Mouse (Mus musculus): ENCODE results near the gene Gm45021.
"Not testable (repeated sequence)": the region's sequence is repeated elsewhere in the genome, so short reads cannot be mapped to it uniquely, and the experiment has no call there.

Gene Gm45021

GRCm38 (mm10) chr6:48620031-48620430 is 30.6 kb downstream of the Gm45021 start:
- 0 out of 2 replicates have a peak, but pooled peaks cover 2% of the 10 kb centered on the region for H3K36me3 ChIP-seq (ENCODE audit: control insufficient read depth, insufficient read depth, low read length, poor library complexity, severe bottlenecking)
- DNase-seq (ENCODE audit: low read depth, low spot score): no peak
- no peaks in the 10 kb centered on the region for H3K27me3 ChIP-seq (ENCODE audit: control insufficient read depth, insufficient read depth, low read length, poor library complexity, severe bottlenecking)

DNA sequence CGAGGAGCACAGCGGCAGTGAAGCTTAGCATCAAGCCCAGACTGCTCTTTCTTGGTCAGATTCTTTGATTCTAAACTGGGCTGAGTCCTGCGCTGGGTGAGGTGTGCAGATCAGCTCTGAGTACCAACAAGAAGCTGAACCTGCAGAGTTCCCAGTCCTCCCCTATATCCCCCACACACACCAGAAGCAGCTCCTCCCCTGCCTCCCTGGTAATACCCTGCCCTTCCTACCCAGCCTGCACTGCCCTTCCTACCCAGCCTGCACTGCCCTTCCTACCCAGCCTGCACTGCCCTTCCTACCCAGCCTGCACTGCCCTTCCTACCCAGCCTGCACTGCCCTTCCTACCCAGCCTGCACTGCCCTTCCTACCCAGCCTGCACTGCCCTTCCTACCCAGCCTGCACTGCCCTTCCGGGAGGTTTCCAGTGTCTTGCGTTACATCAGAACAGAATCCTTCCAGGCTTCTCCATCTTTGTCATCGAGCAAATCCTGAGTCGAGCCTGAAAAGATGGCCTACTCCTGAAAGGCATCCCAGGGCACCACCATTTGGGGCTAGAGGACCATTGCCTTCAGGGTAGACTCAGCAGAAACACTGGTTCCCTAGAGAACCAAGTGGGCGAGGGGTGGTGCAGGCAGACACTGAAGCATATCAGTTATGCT is 32.9 kb downstream of the Gm45021 start:
- DNase-seq (ENCODE audit: low read depth, low spot score): not testable (repeated sequence)

GRCm38 (mm10) chr6:48623460-48623859 is 34.0 kb downstream of the Gm45021 start:
- H3K27me3 ChIP-seq (ENCODE audit: control insufficient read depth, insufficient read depth, low read length, poor library complexity, severe bottlenecking): no peaks in the 10 kb centered on the region
- DNase-seq (ENCODE audit: low read depth, low spot score): no peak
- H3K36me3 ChIP-seq (ENCODE audit: control insufficient read depth, insufficient read depth, low read length, poor library complexity, severe bottlenecking): 0 out of 2 replicates have a peak, but pooled peaks cover 2% of the 10 kb centered on the region

More for the DNA sequence above, 32.9 kb downstream of the Gm45021 start:
- H3K36me3 ChIP-seq (ENCODE audit: control insufficient read depth, insufficient read depth, low read length, poor library complexity, severe bottlenecking); H3K27me3 ChIP-seq (ENCODE audit: control insufficient read depth, insufficient read depth, low read length, poor library complexity, severe bottlenecking): not testable (repeated sequence)

DNA sequence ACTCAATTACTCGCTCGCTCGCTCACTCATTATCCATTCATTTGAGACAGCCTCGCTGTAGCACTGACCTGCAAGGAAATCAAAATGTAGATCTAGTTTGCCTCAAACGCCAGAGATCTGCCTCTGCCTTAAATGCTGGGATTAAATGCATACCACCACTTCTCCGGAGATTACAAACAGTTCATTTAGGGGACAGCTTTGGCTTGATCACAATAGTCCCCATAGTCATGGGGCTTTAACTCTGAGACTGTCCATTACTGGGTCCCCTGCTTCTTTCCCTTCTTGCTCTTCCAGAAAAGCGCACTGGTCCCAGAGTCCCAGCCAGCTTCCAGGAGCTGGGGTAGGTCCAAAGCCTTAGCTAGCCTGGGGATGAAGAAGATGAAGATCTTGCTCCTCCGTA is 37.1 kb downstream of the Gm45021 start, which contains the start of gene AI854703:
Gene AI854703, plus strand, starts transcription at position 301 of the 400 bp plus-strand sequence.
- no peaks in the 10 kb centered on the region for H3K36me3 ChIP-seq (ENCODE audit: control insufficient read depth, insufficient read depth, low read length, poor library complexity, severe bottlenecking)
- no peak for DNase-seq (ENCODE audit: low read depth, low spot score)
- H3K27me3 ChIP-seq (ENCODE audit: control insufficient read depth, insufficient read depth, low read length, poor library complexity, severe bottlenecking): no peaks in the 10 kb centered on the region

DNA sequence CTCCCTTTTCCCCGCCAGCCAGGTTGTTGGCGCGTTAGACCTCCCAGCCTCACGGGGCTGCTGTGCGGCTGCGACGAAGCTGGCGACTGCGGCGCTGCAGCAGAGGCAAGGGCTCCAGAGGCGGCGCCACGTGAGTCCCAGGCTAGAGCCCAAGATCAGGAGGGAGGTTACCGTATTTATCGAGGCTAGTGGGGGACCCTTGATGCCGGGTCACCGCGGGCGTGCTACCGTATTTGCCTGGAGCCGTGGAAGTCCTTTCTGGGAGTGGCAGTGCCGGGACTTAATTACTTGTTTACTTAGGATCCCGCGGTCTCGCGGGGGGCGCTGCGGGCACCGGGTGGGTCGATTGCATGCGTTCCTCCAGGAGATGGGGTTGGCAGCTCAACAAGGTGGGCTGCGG is 37.6 kb downstream of the Gm45021 start:
- no peaks in the 10 kb centered on the region for H3K27me3 ChIP-seq (ENCODE audit: control insufficient read depth, insufficient read depth, low read length, poor library complexity, severe bottlenecking)
- peak; percentile 43 for DNase-seq (ENCODE audit: low read depth, low spot score)
- no peaks in the 10 kb centered on the region for H3K36me3 ChIP-seq (ENCODE audit: control insufficient read depth, insufficient read depth, low read length, poor library complexity, severe bottlenecking)

DNA sequence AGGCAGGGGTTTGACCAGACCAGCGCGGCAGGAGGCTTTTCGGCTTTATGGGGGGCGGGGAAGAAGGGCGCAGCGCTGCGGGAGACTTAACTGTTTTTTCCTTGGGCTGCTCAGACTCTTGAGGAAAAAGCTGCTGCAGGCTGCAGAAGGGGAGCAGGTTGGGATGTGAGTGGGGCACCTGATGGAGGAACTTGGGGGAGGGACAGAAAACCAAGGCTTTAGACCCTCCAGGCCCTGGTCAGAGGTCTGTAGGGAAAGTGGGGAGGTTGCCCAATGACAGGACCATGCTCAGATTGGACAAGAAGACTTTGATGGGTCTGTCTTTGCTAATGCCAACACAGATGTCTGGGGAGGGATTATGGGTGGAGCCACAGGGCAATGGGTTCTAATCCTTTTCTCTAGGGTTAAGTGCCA is 38.1 kb downstream of the Gm45021 start:
- Histone ChIP-seq H3K27me3 (ENCODE audit: control insufficient read depth, insufficient read depth, low read length, poor library complexity, severe bottlenecking) (no peaks in the 10 kb centered on the region), H3K36me3 (ENCODE audit: control insufficient read depth, insufficient read depth, low read length, poor library complexity, severe bottlenecking) (no peaks in the 10 kb centered on the region)
- DNase-seq (ENCODE audit: low read depth, low spot score): no peak

GRCm38 (mm10) chr6:48628377-48628776 is 39.0 kb downstream of the Gm45021 start:
- H3K36me3 ChIP-seq (ENCODE audit: control insufficient read depth, insufficient read depth, low read length, poor library complexity, severe bottlenecking): no peaks in the 10 kb centered on the region
- DNase-seq (ENCODE audit: low read depth, low spot score): no peak

GRCm38 (mm10) chr6:48628808-48629660 is 39.6 kb downstream of the Gm45021 start:
- peak; percentile 72 for DNase-seq (ENCODE audit: low read depth, low spot score)
- H3K27me3 ChIP-seq (ENCODE audit: control insufficient read depth, insufficient read depth, low read length, poor library complexity, severe bottlenecking): no peaks in the 10 kb centered on the region
- no peaks in the 10 kb centered on the region for H3K36me3 ChIP-seq (ENCODE audit: control insufficient read depth, insufficient read depth, low read length, poor library complexity, severe bottlenecking)

More at GRCm38 (mm10) chr6:48628377-48628776, 39.0 kb downstream of the Gm45021 start:
- no peaks in the 10 kb centered on the region for H3K27me3 ChIP-seq (ENCODE audit: control insufficient read depth, insufficient read depth, low read length, poor library complexity, severe bottlenecking)

DNA sequence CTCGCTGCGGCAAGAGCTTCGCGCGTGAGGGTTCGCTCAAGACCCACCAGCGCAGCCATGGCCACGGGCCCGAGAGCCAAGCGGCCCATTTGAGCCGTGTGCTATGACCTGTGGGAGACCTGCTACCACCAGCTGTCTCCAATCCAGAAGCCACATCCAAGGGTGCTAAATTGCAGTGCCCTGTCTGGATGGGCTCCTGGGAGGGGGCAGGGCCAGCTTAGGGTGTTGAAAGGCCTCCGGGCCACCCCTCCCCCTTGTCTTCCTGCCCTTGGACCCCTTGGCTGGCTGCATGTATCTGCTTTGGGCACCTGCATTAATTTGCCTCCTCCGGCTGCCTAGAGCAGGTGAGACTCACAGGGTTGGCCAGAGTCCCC is 40.2 kb downstream of the Gm45021 start:
- no peak for DNase-seq (ENCODE audit: low read depth, low spot score)
- Histone ChIP-seq H3K36me3 (ENCODE audit: control insufficient read depth, insufficient read depth, low read length, poor library complexity, severe bottlenecking) (no peaks in the 10 kb centered on the region), H3K27me3 (ENCODE audit: control insufficient read depth, insufficient read depth, low read length, poor library complexity, severe bottlenecking) (no peaks in the 10 kb centered on the region)

GRCm38 (mm10) chr6:48630831-48631230 is 41.4 kb downstream of the Gm45021 start:
- DNase-seq (ENCODE audit: low read depth, low spot score): no peak

DNA sequence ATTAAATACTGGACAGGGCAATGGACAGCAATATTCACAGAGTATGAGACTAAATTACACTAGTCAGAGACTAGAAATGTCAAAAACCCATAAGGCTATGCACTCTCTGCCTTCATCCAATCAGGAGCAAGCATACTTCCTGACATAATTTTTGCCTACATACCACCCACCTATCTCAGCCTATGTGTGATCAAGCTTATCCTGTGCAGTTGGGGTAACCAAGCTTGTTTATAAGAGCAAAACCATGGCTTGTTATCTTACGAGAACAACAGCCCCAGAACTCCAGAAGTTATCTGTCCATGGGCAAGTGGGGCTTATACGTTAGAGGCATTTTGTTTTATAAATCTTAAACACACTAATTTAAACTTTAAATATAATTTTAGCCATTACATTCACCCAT is 45.7 kb downstream of the Gm45021 start:
- Histone ChIP-seq H3K36me3 (ENCODE audit: control insufficient read depth, insufficient read depth, low read length, poor library complexity, severe bottlenecking) (no peaks in the 10 kb centered on the region), H3K27me3 (ENCODE audit: control insufficient read depth, insufficient read depth, low read length, poor library complexity, severe bottlenecking) (no peaks in the 10 kb centered on the region)
- DNase-seq (ENCODE audit: low read depth, low spot score): no peak

More at GRCm38 (mm10) chr6:48630831-48631230, 41.4 kb downstream of the Gm45021 start:
- Histone ChIP-seq H3K36me3 (ENCODE audit: control insufficient read depth, insufficient read depth, low read length, poor library complexity, severe bottlenecking) (no peaks in the 10 kb centered on the region), H3K27me3 (ENCODE audit: control insufficient read depth, insufficient read depth, low read length, poor library complexity, severe bottlenecking) (no peaks in the 10 kb centered on the region)

DNA sequence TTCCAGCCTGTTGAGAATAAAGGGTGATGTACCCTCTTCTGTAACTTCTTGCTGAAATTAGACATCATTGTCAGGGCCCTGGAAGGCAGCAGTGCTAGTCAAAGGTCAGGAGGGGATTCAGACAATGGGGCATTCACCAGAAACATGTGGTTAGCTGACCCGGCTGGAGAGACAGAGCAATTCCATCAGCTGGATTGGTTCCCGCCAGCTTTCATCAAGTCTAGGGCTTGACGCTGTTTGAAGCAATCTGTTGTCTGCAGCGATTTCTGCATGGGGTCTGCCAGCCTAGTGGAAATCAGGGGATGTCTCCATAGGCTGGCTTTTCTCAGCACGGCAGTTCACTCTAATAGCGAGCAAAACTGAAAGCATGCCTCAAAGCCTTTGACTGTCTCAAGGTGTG is 47.1 kb downstream of the Gm45021 start:
- Histone ChIP-seq H3K27me3 (ENCODE audit: control insufficient read depth, insufficient read depth, low read length, poor library complexity, severe bottlenecking) (no peaks in the 10 kb centered on the region), H3K36me3 (ENCODE audit: control insufficient read depth, insufficient read depth, low read length, poor library complexity, severe bottlenecking) (no peaks in the 10 kb centered on the region)
- DNase-seq (ENCODE audit: low read depth, low spot score): no peak

DNA sequence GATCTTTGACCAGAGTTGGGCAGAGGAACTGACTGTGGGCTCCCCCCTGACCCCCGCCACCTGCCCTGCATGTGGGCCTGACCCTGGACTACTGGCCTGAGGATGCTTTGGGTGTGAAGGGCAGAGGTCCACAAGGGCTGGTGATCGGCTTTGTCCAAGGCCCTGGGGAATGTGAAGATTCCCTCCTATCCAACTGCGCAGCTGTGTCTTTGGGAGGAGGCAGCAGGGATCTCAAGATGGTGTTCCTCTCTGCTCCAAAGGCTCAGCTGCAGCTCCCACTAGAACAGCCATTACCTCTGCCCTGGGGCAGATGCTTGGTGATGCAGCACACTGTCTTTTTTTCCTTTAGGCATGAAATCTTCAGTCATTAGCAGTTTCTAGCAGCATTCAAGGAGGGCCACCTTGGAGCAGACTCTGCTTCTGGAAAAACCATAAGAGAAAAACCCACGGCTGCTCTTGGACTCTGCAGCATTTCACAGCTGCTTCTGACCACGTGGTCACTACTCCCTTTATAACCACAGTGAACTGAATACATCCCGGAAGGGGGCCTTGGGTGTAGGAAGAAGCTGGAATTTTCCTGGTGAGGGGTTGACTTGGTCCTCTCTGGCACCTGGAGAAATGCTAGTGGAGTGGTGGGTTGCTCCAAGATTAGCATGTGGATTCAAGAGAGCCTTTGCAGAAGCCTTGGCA is 48.5 kb downstream of the Gm45021 start:
- DNase-seq (ENCODE audit: low read depth, low spot score): no peak
- Histone ChIP-seq H3K36me3 (ENCODE audit: control insufficient read depth, insufficient read depth, low read length, poor library complexity, severe bottlenecking) (no peaks in the 10 kb centered on the region), H3K27me3 (ENCODE audit: control insufficient read depth, insufficient read depth, low read length, poor library complexity, severe bottlenecking) (no peaks in the 10 kb centered on the region)

DNA sequence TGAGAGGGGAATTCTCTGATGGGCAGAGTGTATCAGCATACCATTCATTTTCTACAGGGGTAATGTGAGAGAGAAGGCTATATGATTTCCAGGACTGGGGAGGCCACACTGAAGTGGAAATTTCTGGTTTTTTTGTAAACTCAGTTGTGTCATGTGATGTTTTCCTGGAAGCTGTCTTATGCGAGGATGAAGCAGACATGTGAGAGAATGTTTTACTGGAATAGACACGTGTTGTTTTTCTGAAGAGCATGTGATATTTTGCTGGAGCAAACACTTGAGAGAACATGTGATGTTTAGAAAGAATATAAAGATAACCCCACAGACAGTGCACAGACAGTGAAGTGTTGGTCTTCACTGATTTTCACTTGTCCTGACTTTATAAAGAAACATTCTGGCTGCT is 49.1 kb downstream of the Gm45021 start:
- no peak for DNase-seq (ENCODE audit: low read depth, low spot score)
- H3K36me3 ChIP-seq (ENCODE audit: control insufficient read depth, insufficient read depth, low read length, poor library complexity, severe bottlenecking): no peaks in the 10 kb centered on the region
- H3K27me3 ChIP-seq (ENCODE audit: control insufficient read depth, insufficient read depth, low read length, poor library complexity, severe bottlenecking): no peaks in the 10 kb centered on the region

GRCm38 (mm10) chr6:48641391-48641790 is 52.0 kb downstream of the Gm45021 start:
- Histone ChIP-seq H3K27me3 (ENCODE audit: control insufficient read depth, insufficient read depth, low read length, poor library complexity, severe bottlenecking) (no peaks in the 10 kb centered on the region), H3K36me3 (ENCODE audit: control insufficient read depth, insufficient read depth, low read length, poor library complexity, severe bottlenecking) (no peaks in the 10 kb centered on the region)
- no peak for DNase-seq (ENCODE audit: low read depth, low spot score)

Data from splenic B cell, adult 2 months (primary cell).